Mouse (Mus musculus) retina, postnatal 7 days (tissue): ENCODE measurements around the gene Tfb2m.

ENCODE experiments used
- DNase-seq: peaks from one replicate; pipeline ENCODE4 v3.0.0-alpha.2; 2012; ENCODE audit warnings: low read depth, low spot score

The Tfb2m gene

DNA sequence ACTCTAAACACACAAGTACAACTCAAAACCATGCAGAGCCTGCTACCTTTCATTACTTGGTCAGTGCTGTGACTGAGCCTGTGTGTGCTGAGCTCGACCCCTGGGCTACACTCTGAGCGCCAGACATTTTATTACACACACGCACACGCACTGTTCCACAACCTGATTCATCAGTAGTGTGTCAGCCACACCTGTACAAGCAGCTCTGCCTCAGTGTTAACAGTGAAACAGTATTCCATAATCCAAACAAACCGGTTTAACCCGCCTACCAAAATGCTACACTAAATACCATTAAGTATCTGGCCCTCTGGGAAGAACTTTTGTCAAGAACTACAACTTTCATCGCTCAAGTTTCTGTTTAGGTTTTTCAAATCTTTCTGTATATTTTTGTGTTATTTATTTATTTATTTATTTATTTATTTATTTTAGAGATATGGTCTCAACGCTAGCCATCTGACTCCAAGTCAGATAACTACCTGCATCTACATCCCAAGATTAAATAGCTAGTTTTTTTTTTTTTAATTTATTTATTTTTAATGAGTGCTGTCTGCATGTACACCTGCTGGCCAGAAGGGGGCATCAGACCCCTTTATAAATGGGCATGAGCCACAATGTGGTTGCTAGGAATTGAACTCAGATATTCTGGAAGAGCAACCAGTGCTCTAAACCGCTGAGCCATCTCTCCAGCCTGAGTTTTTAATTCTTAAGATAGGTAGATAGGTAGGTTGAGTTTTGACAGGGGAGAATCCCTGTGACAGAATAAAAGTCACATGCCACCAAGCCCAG is 39.3 kb downstream of the Tfb2m start:
- no peak for DNase-seq

DNA sequence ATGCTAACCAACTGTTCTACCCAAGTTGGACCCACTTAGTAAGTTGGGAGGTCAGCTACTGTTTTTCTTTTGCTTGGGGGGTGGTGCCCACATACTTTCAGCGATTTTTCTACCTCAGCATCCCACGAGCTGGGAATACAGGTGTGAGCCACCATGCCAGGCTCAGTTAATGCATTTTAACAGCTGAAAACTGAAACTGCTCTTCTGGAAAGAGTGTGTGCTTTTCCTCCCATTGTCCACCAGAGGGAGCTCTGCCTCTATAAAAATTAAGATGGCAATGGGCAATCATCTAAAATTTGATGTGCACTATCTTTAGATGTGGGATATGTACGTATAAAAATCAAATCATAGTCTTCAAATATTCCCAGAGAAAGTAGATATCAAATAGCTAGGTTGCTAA is 43.5 kb downstream of the Tfb2m start:
- DNase-seq: no peak

DNA sequence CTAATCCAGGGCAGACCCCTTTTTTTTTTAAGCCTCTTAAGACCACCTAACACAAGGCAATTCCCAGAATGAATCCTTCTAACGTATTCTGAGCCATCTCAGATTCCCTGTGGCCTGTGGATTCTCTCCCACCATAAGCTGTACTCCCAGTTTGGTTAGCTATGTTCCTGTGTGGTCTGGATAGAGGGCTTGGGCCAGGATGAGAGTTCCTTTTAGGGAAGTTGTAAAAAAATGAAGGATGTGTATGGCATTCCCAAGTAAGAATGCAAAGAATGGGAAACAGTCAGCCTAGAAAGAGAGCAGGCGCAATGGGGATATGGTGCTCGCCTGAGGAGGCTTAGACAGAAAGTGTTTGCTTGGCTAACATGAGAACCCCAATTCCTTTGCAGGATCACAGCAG is 46.8 kb downstream of the Tfb2m start:
- DNase-seq: no peak

DNA sequence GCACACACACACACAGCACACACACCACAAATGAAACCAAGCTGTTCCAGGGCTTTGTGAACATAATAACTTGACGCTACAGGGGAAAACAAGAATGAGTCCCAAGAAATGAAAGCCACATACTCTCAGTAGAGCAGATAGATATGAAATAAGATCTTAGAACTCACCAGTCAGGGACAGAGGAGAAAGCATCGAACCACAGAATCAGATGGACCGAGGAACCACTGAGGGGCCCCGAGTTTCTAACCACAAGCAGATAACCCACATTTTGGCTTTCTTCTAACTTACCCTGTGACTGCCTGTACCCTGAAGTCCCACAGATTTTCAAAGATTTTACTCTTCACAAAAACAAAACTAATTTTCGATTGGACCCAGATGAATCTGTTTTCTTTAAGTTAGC is 53.2 kb downstream of the Tfb2m start:
- no peak for DNase-seq

DNA sequence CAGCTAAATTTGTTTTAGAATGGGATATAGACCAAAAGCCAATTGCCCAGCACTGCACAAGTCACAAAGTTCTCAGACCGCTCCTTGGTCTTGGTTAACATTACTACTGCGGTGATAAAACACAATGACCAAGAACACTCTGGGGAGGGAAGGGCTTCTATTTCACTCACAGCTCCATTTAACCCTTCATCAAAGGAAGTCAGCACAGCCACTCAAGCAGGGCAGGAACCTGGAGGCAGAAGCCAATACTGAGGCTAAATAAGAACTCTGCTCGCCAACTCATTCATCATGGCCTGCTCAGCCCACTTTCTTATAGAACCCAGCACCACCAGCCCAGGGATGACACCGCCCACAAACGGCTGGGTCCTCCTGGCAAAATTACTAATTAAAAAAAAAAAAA is 57.5 kb downstream of the Tfb2m start:
- no peak for DNase-seq

DNA sequence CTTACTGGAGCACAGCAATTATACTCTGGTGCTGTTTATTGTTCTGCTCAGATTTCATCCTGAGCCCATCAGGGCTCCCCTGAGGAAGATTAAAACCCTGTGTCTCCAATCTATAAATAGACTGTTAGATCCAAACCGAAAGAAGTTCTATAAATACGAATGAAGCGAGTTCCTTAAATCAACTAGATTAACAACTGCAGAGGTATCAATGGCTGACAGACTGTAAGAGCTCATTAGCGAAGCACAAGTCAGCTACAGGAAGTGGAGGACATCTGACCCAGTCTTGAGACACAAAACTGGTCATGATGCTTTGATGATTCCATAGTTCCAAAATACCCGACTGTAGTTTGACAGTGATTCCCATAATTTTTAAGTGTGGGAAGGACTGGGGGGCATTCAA is 58.1 kb downstream of the Tfb2m start:
- DNase-seq: no peak

DNA sequence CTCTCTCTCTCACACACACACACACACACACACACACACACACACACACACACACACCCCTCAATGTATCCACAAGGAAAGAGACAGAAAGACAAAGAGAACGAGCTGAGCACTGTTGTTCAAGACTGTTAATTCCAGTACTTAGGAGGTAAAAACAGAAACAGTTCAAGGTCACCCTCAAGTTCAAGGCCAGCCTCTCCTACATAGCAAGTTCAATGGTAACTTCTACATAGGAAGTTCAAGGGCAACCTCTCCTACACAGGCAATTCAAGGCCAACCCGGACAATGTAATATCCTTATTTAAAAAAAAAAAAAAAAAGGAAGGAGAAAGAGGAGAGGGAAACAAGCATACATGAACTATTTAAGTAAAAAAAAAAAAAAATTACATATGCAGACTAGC is 58.8 kb downstream of the Tfb2m start:
- no peak for DNase-seq

DNA sequence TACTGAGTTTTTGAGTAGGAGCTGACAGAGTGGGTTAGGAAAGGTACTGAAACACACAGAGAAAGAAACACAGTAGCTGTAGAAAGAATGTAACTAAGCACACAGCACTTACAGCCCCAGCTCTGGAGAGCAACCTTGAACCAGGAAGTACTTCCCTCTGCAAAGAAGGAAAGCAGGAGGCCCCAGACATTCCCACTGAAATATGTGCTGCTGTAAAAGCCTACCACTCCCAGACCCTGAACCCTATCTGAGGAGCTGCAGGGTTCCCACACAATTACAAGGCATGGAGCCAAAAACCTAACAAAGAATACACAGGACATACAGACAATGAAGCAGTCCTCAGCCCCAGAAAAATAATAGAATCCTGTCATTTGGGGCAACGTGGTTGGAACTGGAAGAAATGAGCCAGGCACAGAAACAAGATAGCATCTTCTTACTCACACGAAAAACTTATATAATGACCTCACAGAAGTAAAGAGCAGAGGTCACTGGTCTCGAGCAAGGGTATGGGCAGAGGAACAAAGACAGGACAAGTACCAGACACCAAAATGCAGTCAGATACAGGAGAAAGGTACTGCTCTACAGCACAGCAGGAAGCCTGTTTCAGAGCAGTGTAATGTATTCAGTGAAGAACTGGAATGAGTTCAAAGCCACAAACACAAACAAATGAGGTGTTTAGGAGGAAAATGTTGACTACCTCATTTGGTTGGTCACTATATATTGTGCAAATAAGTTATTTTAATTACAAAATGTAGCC is 60.1 kb downstream of the Tfb2m start:
- no peak for DNase-seq

DNA sequence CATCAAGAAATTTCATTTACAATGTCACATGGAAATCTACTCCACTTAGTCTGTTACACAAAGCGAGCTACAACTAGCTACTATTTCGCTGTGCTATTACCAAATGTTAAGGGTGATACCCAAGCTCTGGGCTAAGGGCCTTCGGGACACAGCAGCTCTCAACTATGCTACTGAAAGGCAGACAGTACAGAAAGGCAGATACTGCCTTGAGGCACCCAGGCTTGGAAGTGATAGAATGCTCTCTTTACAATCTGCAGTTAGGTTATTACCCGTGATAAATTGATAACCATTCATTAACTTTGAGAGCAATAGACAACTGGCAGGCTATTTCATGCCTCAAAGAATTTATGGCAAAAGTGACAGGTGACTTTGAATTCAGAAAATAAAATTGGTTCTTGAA is 65.2 kb downstream of the Tfb2m start:
- DNase-seq: no peak
